16 mouse cellular contexts compared by ENCODE assay signal in the genomic region with DNA sequence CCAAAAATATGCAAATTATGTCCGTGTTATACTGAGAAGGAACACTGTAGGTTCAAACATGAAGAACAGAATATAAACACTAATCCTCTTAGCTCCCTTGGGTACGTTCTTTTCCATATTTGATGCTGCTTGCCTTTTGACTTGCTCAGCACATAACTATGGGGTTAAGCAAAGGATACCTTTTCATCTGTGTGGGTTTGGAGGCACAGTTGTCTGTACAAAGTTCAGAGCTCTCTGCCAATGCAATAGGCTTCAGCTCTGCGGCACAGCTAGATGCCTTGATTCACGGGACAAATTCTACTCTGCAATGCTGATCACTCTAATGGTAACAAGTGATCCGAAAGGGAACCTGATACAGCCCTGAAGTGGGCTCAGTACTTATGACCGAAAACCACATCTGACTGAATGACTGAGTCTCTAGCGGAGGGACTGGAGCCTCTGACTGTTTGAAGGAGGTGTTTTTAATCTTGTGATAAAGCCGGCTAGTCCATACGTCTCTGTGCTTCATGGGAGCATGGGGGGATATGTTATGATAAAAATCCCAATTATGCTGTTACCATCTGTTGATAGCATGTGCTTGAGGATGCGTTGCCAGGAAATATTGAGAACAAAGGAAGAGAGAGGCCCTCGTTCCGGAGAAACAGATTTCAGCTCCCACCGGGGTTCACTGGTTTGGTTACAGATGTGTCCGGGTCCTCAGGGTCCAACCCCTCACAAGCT.
DNase-seq lines count a peak whose midpoint lies in the region; ATAC-seq and TF ChIP-seq lines count a peak whose summit lies in the region.
"Had no signal": no experiment of that assay in that cellular context is flagged by ENCODE, and none has a peak within 500 bp of the region (broad histone marks: within the 10 kb centered on the region; RNA-seq: fewer than 3 reads in every experiment).

No protein-coding gene starts in this region.

- no peak overlapping the region for H3K27ac ChIP-seq in heart, embryonic 13.5 days (replicated peaks)
- no peak overlapping the region for H3K27ac ChIP-seq in midbrain, embryonic 11.5 days (ENCODE audit: low read depth, low read length)
- no peak overlapping the region for H3K27ac ChIP-seq in midbrain, embryonic 10.5 days (replicated peaks)
- peak overlapping the region; percentile 29; the same call in 1 of the 2 replicates for H3K27ac ChIP-seq in forebrain, postnatal 0 days (ENCODE audit: low read depth, low read length)
- H3K27ac ChIP-seq: embryonic facial prominence, embryonic 12.5 days; intestine, embryonic 15.5 days; left cerebral cortex, adult 2 months; liver, embryonic 14.5 days had no signal

- no peaks in the 10 kb centered on the region for H3K27me3 ChIP-seq in heart, embryonic 13.5 days (replicated peaks)
- H3K27me3 ChIP-seq in midbrain, embryonic 11.5 days (ENCODE audit: control insufficient read depth, insufficient read depth, low read length), result no peaks in the 10 kb centered on the region
- no peaks in the 10 kb centered on the region for H3K27me3 ChIP-seq in midbrain, embryonic 10.5 days (ENCODE audit: low read depth, poor library complexity, severe bottlenecking)
- H3K27me3 ChIP-seq in forebrain, postnatal 0 days (ENCODE audit: insufficient read depth, low read length), result no peaks in the 10 kb centered on the region
- H3K27me3 ChIP-seq: embryonic facial prominence, embryonic 12.5 days; intestine, embryonic 15.5 days had no signal

- no peaks in the 10 kb centered on the region for H3K9me3 ChIP-seq in heart, embryonic 13.5 days
- no peaks in the 10 kb centered on the region for H3K9me3 ChIP-seq in midbrain, embryonic 11.5 days (ENCODE audit: control insufficient read depth, low read length)
- no peaks in the 10 kb centered on the region for H3K9me3 ChIP-seq in midbrain, embryonic 10.5 days (replicated peaks)
- H3K9me3 ChIP-seq in forebrain, postnatal 0 days (ENCODE audit: low read length), result no peaks in the 10 kb centered on the region
- H3K9me3 ChIP-seq: embryonic facial prominence, embryonic 12.5 days; intestine, embryonic 15.5 days had no signal

- H3K4me1 ChIP-seq in heart, embryonic 13.5 days, result peaks cover 6% of the 10 kb centered on the region
- no peaks in the 10 kb centered on the region for H3K4me1 ChIP-seq in midbrain, embryonic 11.5 days (ENCODE audit: control insufficient read depth, insufficient read depth, low read length)
- H3K4me1 ChIP-seq in midbrain, embryonic 10.5 days, result no peaks in the 10 kb centered on the region
- 0 out of 2 replicates have a peak, but pooled peaks cover 3% of the 10 kb centered on the region for H3K4me1 ChIP-seq in forebrain, postnatal 0 days (ENCODE audit: insufficient read depth)
- H3K4me1 ChIP-seq: embryonic facial prominence, embryonic 12.5 days; intestine, embryonic 15.5 days had no signal

- 0 out of 2 replicates have a peak overlapping the region, but pooled peaks have one; percentile 13 for H3K4me2 ChIP-seq in heart, embryonic 13.5 days
- no peak overlapping the region for H3K4me2 ChIP-seq in midbrain, embryonic 11.5 days
- no peak overlapping the region for H3K4me2 ChIP-seq in forebrain, postnatal 0 days (ENCODE audit: low read depth)
- H3K4me2 ChIP-seq: embryonic facial prominence, embryonic 12.5 days; intestine, embryonic 15.5 days had no signal

- no peak overlapping the region for H3K9ac ChIP-seq in heart, embryonic 13.5 days
- H3K9ac ChIP-seq in midbrain, embryonic 11.5 days (ENCODE audit: low read length), result no peak overlapping the region
- no peak overlapping the region for H3K9ac ChIP-seq in forebrain, postnatal 0 days
- H3K9ac ChIP-seq: embryonic facial prominence, embryonic 12.5 days; intestine, embryonic 15.5 days; liver, embryonic 14.5 days had no signal

- no peak for ATAC-seq in heart, embryonic 13.5 days (ENCODE audit: extremely low read depth, insufficient number of reproducible peaks, low FRiP score, low TSS enrichment)
- no peak for ATAC-seq in midbrain, embryonic 11.5 days (ENCODE audit: low FRiP score)
- peak; percentile 83 for ATAC-seq in forebrain, postnatal 0 days
- ATAC-seq: intestine, embryonic 15.5 days had no signal

- H3K36me3 ChIP-seq in heart, embryonic 13.5 days, result no peaks in the 10 kb centered on the region
- no peaks in the 10 kb centered on the region for H3K36me3 ChIP-seq in midbrain, embryonic 11.5 days (ENCODE audit: control insufficient read depth, insufficient read depth, low read length)
- H3K36me3 ChIP-seq in midbrain, embryonic 10.5 days, result no peaks in the 10 kb centered on the region
- H3K36me3 ChIP-seq in forebrain, postnatal 0 days (ENCODE audit: insufficient read depth), result no peaks in the 10 kb centered on the region
- H3K36me3 ChIP-seq: embryonic facial prominence, embryonic 12.5 days; intestine, embryonic 15.5 days had no signal

- TF ChIP-seq CTCF in forebrain, postnatal 0 days (IDR thresholded peaks at IDR 0.05; ENCODE audit: low read depth), result no peak

- no peak overlapping the region for H3K4me3 ChIP-seq in heart, embryonic 13.5 days
- H3K4me3 ChIP-seq in midbrain, embryonic 11.5 days (ENCODE audit: low read depth, low read length), result no peak overlapping the region
- H3K4me3 ChIP-seq in midbrain, embryonic 10.5 days, result no peak overlapping the region
- no peak overlapping the region for H3K4me3 ChIP-seq in forebrain, postnatal 0 days (ENCODE audit: low read depth, low read length)
- H3K4me3 ChIP-seq: embryonic facial prominence, embryonic 12.5 days; intestine, embryonic 15.5 days; left cerebral cortex, adult 2 months had no signal

- no peak for DNase-seq in heart, postnatal 4 days
- peak; percentile 33 for DNase-seq in midbrain, embryonic 11.5 days (ENCODE audit: low spot score, missing footprints)
- DNase-seq in midbrain, embryonic 10.5 days (ENCODE audit: low spot score), result no peak
- DNase-seq in forebrain, postnatal 0 days, result peak; percentile 64
- DNase-seq in layer of hippocampus, postnatal 36 days, result peak; percentile 21 to 33
- DNase-seq in thymus, postnatal 10 days (ENCODE audit: low spot score in 2 of 2), result no peak
- DNase-seq in urinary bladder, adult 2 months (ENCODE audit: low spot score), result no peak
- DNase-seq: adrenal gland, postnatal 10 days; cerebellum, postnatal 36 days; heart, postnatal 36 days; lung, postnatal 4 days had no signal

- 55% methylated on average over 14 of the region's 14 CpGs for WGBS in heart, embryonic 13.5 days
- 83% methylated on average over 14 of the region's 14 CpGs for WGBS in midbrain, embryonic 11.5 days
- WGBS in midbrain, embryonic 10.5 days, result 89% methylated on average over 14 of the region's 14 CpGs
- WGBS in forebrain, postnatal 0 days, result 64% methylated on average over 14 of the region's 14 CpGs

Comparison
In these comparisons a context has a peak if more than half of its experiments do, and no peak if none do; other contexts are left out.
1. DNase-seq: peak in midbrain, embryonic 11.5 days (single experiment), forebrain, postnatal 0 days (single experiment) and layer of hippocampus, postnatal 36 days (2 of 2); none in heart, postnatal 4 days (single experiment), midbrain, embryonic 10.5 days (single experiment), thymus, postnatal 10 days (0 of 2) and urinary bladder, adult 2 months (single experiment).